Mouse (Mus musculus) cerebellum, adult 2 months (tissue): ENCODE data around the gene 4922502D21Rik. TPM values are rescaled to one million over a fixed set of nuclear protein-coding genes. Genes with fewer than 3 reads are reported as not detected.

Source experiments
- DNase-seq, 2 experiments: peaks; one replicate each; pipeline ENCODE4 v3.0.0; 2021
- H3K27ac ChIP-seq: fragments of 200-500 bp; 2 replicates; pipeline ENCODE4 v1.5.1; 2012; ENCODE audit warnings: low read length, control low read depth, inconsistent platforms; ENCODE audit not compliant: insufficient read depth
- H3K27me3 ChIP-seq: fragments of 200-500 bp; 2 replicates; pipeline ENCODE4 v1.6.1; 2012; ENCODE audit warnings: inconsistent platforms, mild to moderate bottlenecking, low read length, moderate library complexity; ENCODE audit not compliant: control insufficient read depth, insufficient read depth
- H3K4me1 ChIP-seq: fragments of 200-500 bp; 2 replicates; pipeline ENCODE4 v1.6.1; 2011; ENCODE audit warnings: low read length; ENCODE audit not compliant: control insufficient read depth, insufficient read depth
- H3K4me3 ChIP-seq: fragments of 200-500 bp; replicated peaks from 2 replicates; pipeline ENCODE3; 2011; ENCODE audit warnings: mild to moderate bottlenecking, low read depth, low read length, control low read depth; ENCODE audit not compliant: insufficient read depth
- CTCF ChIP-seq: fragments of 200-500 bp; IDR thresholded peaks from 2 replicates; pipeline ENCODE4 v1.5.1; 2011; ENCODE audit warnings: low read depth, mild to moderate bottlenecking, control low read depth, low read length, moderate library complexity, borderline replicate concordance; ENCODE audit not compliant: insufficient read depth
- POLR2A ChIP-seq: fragments of 200-500 bp; IDR thresholded peaks from 2 replicates; pipeline ENCODE4 v1.6.1; 2011; ENCODE audit warnings: low read length, control low read depth, borderline replicate concordance; ENCODE audit not compliant: insufficient read depth
- WGBS: fragments of 180-500 bp; shearing (Covaris S2); methylation state at CpG from one replicate; pipeline ENCODE4 v1.1.7; 2018; 5-methylcytosine and 5-hydroxymethylcytosine counted together
- polyA plus RNA-seq: library from polyadenylated mRNA; depleted of rRNA; stranded (reverse); fragments of >200 nt; gene quantifications from 2 replicates; pipeline ENCODE4 v1.2.3, GENCODE M21; 2012

The 4922502D21Rik gene
- polyA plus RNA-seq, 1 experiment, result not detected

- 81% methylated on average over 1 of the region's 1 CpGs for WGBS
- TF ChIP-seq CTCF (no peak), POLR2A (no peak)
- Histone ChIP-seq H3K4me3 (no peak overlapping the region), H3K27me3 (no peaks in the 10 kb centered on the region), H3K27ac (no peak overlapping the region), H3K4me1 (no peaks in the 10 kb centered on the region)
- no peak for DNase-seq
Measured at GRCm38 (mm10) chr6:129326016-129326415, 5.6 kb downstream of the 4922502D21Rik start.

GRCm38 (mm10) chr6:129319331-129319730 lies 12.3 kb downstream of the 4922502D21Rik start:
- TF ChIP-seq CTCF (no peak), POLR2A (no peak)
- WGBS, result 85% methylated on average over 4 of the region's 4 CpGs
- no peaks in the 10 kb centered on the region for H3K27me3 ChIP-seq
- no peak for DNase-seq
- no peak overlapping the region for H3K4me3 ChIP-seq
- H3K27ac ChIP-seq, result no peak overlapping the region
- no peaks in the 10 kb centered on the region for H3K4me1 ChIP-seq

- no peaks in the 10 kb centered on the region for H3K27me3 ChIP-seq
- TF ChIP-seq CTCF (no peak), POLR2A (no peak)
- no peaks in the 10 kb centered on the region for H3K4me1 ChIP-seq
- 52% methylated on average over 1 of the region's 1 CpGs for WGBS
- no peak overlapping the region for H3K4me3 ChIP-seq
- no peak for DNase-seq
- H3K27ac ChIP-seq, result no peak overlapping the region
Measured at GRCm38 (mm10) chr6:129318395-129318794, 13.2 kb downstream of the 4922502D21Rik start.

GRCm38 (mm10) chr6:129316463-129316862 lies 15.1 kb downstream of the 4922502D21Rik start:
- TF ChIP-seq POLR2A (no peak), CTCF (no peak)
- Histone ChIP-seq H3K27me3 (no peaks in the 10 kb centered on the region), H3K27ac (no peak overlapping the region), H3K4me3 (no peak overlapping the region), H3K4me1 (no peaks in the 10 kb centered on the region)
- WGBS, result 77% methylated on average over 2 of the region's 2 CpGs
- DNase-seq, result no peak

- Histone ChIP-seq H3K27ac (no peak overlapping the region), H3K27me3 (no peaks in the 10 kb centered on the region), H3K4me1 (no peaks in the 10 kb centered on the region), H3K4me3 (no peak overlapping the region)
- no peak for DNase-seq
- TF ChIP-seq POLR2A, result no peak
- TF ChIP-seq CTCF, result no peak
- 87% methylated on average over 1 of the region's 1 CpGs for WGBS
Measured at GRCm38 (mm10) chr6:129315698-129316097, 15.9 kb downstream of the 4922502D21Rik start.

- TF ChIP-seq CTCF (no peak), POLR2A (no peak)
- no peak for DNase-seq
- H3K27ac ChIP-seq, result no peak overlapping the region
- no peaks in the 10 kb centered on the region for H3K4me1 ChIP-seq
- WGBS, result 82% methylated on average over 3 of the region's 3 CpGs
- no peaks in the 10 kb centered on the region for H3K27me3 ChIP-seq
- no peak overlapping the region for H3K4me3 ChIP-seq
Measured at GRCm38 (mm10) chr6:129314655-129315168, 16.9 kb downstream of the 4922502D21Rik start.

- DNase-seq, result no peak
- Histone ChIP-seq H3K27me3 (no peaks in the 10 kb centered on the region), H3K4me3 (no peak overlapping the region), H3K27ac (no peak overlapping the region), H3K4me1 (no peaks in the 10 kb centered on the region)
- TF ChIP-seq POLR2A (no peak), CTCF (no peak)
- 76% methylated on average over 3 of the region's 3 CpGs for WGBS
Measured at GRCm38 (mm10) chr6:129312499-129312898, 19.1 kb downstream of the 4922502D21Rik start.

- 63% methylated on average over 1 of the region's 1 CpGs for WGBS
- no peak for DNase-seq
Measured at GRCm38 (mm10) chr6:129304180-129304579, 27.4 kb downstream of the 4922502D21Rik start.

More at GRCm38 (mm10) chr6:129304180-129304579, 27.4 kb downstream of the 4922502D21Rik start:
- H3K27ac ChIP-seq, result no peak overlapping the region
- no peak overlapping the region for H3K4me3 ChIP-seq
- TF ChIP-seq CTCF (no peak), POLR2A (no peak)
- no peaks in the 10 kb centered on the region for H3K27me3 ChIP-seq
- no peaks in the 10 kb centered on the region for H3K4me1 ChIP-seq
